Mouse (Mus musculus): ENCODE measurements around the gene Spert. TPM values are rescaled to one million over a fixed set of nuclear protein-coding genes. Genes with fewer than 3 reads are reported as not detected.

Gene Spert
- polyA plus RNA-seq, 1 experiment = 0.05 TPM

GRCm38 (mm10) chr14:75565534-75566140 is 27.3 kb downstream of the Spert start:
- no peaks in the 10 kb centered on the region for H3K36me3 ChIP-seq (ENCODE audit: control insufficient read depth, insufficient read depth, low read length)
- H3K27ac ChIP-seq (ENCODE audit: insufficient read depth, low read length) = no peak overlapping the region
- no peak overlapping the region for H3K4me3 ChIP-seq (ENCODE audit: extremely low read depth, insufficient read depth, insufficient read length)
- TF ChIP-seq CTCF (IDR thresholded peaks at IDR 0.05; ENCODE audit: extremely low read depth, insufficient read depth, insufficient read length, insufficient replicate concordance) = no peak
- no peak for DNase-seq (ENCODE audit: low read depth in 1 of 2, low spot score in 2 of 2)
- H3K4me1 ChIP-seq (ENCODE audit: control insufficient read depth, insufficient read depth, insufficient read length) = no peaks in the 10 kb centered on the region
- no peaks in the 10 kb centered on the region for H3K27me3 ChIP-seq (ENCODE audit: control insufficient read depth, insufficient read depth, low read length)
- 76% methylated on average over 14 of the region's 14 CpGs for WGBS

GRCm38 (mm10) chr14:75561577-75562331 is 31.2 kb downstream of the Spert start:
- no peaks in the 10 kb centered on the region for H3K4me1 ChIP-seq (ENCODE audit: control insufficient read depth, insufficient read depth, insufficient read length)
- H3K36me3 ChIP-seq (ENCODE audit: control insufficient read depth, insufficient read depth, low read length) = no peaks in the 10 kb centered on the region
- no peaks in the 10 kb centered on the region for H3K27me3 ChIP-seq (ENCODE audit: control insufficient read depth, insufficient read depth, low read length)
- no peak for DNase-seq (ENCODE audit: low read depth in 1 of 2, low spot score in 2 of 2)
- no peak overlapping the region for H3K27ac ChIP-seq (ENCODE audit: insufficient read depth, low read length)
- TF ChIP-seq CTCF (IDR thresholded peaks at IDR 0.05; ENCODE audit: extremely low read depth, insufficient read depth, insufficient read length, insufficient replicate concordance) (no peak), POLR2A (IDR thresholded peaks at IDR 0.05; ENCODE audit: low read depth, low read length) (no peak)
- no peak overlapping the region for H3K4me3 ChIP-seq (ENCODE audit: extremely low read depth, insufficient read depth, insufficient read length)
- 54% methylated on average over 9 of the region's 9 CpGs for WGBS

- WGBS = 76% methylated on average over 8 of the region's 8 CpGs
- Histone ChIP-seq H3K27me3 (ENCODE audit: control insufficient read depth, insufficient read depth, low read length) (no peaks in the 10 kb centered on the region), H3K4me3 (ENCODE audit: extremely low read depth, insufficient read depth, insufficient read length) (no peak overlapping the region), H3K36me3 (ENCODE audit: control insufficient read depth, insufficient read depth, low read length) (no peaks in the 10 kb centered on the region), H3K27ac (ENCODE audit: insufficient read depth, low read length) (no peak overlapping the region), H3K4me1 (ENCODE audit: control insufficient read depth, insufficient read depth, insufficient read length) (no peaks in the 10 kb centered on the region)
- DNase-seq (ENCODE audit: low read depth in 1 of 2, low spot score in 2 of 2) = no peak
- TF ChIP-seq POLR2A (IDR thresholded peaks at IDR 0.05; ENCODE audit: low read depth, low read length) (no peak), CTCF (IDR thresholded peaks at IDR 0.05; ENCODE audit: extremely low read depth, insufficient read depth, insufficient read length, insufficient replicate concordance) (no peak)
Measured at GRCm38 (mm10) chr14:75541731-75542130, 51.2 kb downstream of the Spert start.

- Histone ChIP-seq H3K4me3 (ENCODE audit: extremely low read depth, insufficient read depth, insufficient read length) (no peak overlapping the region), H3K27ac (ENCODE audit: insufficient read depth, low read length) (no peak overlapping the region), H3K27me3 (ENCODE audit: control insufficient read depth, insufficient read depth, low read length) (no peaks in the 10 kb centered on the region), H3K4me1 (ENCODE audit: control insufficient read depth, insufficient read depth, insufficient read length) (no peaks in the 10 kb centered on the region), H3K36me3 (ENCODE audit: control insufficient read depth, insufficient read depth, low read length) (no peaks in the 10 kb centered on the region)
- 77% methylated on average over 5 of the region's 5 CpGs for WGBS
- TF ChIP-seq CTCF (IDR thresholded peaks at IDR 0.05; ENCODE audit: extremely low read depth, insufficient read depth, insufficient read length, insufficient replicate concordance) (no peak), POLR2A (IDR thresholded peaks at IDR 0.05; ENCODE audit: low read depth, low read length) (no peak)
- no peak for DNase-seq (ENCODE audit: low read depth in 1 of 2, low spot score in 2 of 2)
Measured at GRCm38 (mm10) chr14:75540996-75541350, 51.9 kb downstream of the Spert start.

GRCm38 (mm10) chr14:75540216-75540995 is 52.5 kb downstream of the Spert start:
- TF ChIP-seq POLR2A (IDR thresholded peaks at IDR 0.05; ENCODE audit: low read depth, low read length) (no peak), CTCF (IDR thresholded peaks at IDR 0.05; ENCODE audit: extremely low read depth, insufficient read depth, insufficient read length, insufficient replicate concordance) (no peak)
- WGBS = 83% methylated on average over 17 of the region's 17 CpGs
- no peak for DNase-seq (ENCODE audit: low read depth in 1 of 2, low spot score in 2 of 2)
- no peak overlapping the region for H3K4me3 ChIP-seq (ENCODE audit: extremely low read depth, insufficient read depth, insufficient read length)
- H3K27ac ChIP-seq (ENCODE audit: insufficient read depth, low read length) = no peak overlapping the region
- no peaks in the 10 kb centered on the region for H3K4me1 ChIP-seq (ENCODE audit: control insufficient read depth, insufficient read depth, insufficient read length)
- no peaks in the 10 kb centered on the region for H3K27me3 ChIP-seq (ENCODE audit: control insufficient read depth, insufficient read depth, low read length)
- no peaks in the 10 kb centered on the region for H3K36me3 ChIP-seq (ENCODE audit: control insufficient read depth, insufficient read depth, low read length)

GRCm38 (mm10) chr14:75539205-75539604 is 53.7 kb downstream of the Spert start:
- Histone ChIP-seq H3K27me3 (ENCODE audit: control insufficient read depth, insufficient read depth, low read length) (no peaks in the 10 kb centered on the region), H3K4me1 (ENCODE audit: control insufficient read depth, insufficient read depth, insufficient read length) (no peaks in the 10 kb centered on the region), H3K36me3 (ENCODE audit: control insufficient read depth, insufficient read depth, low read length) (no peaks in the 10 kb centered on the region), H3K27ac (ENCODE audit: insufficient read depth, low read length) (no peak overlapping the region), H3K4me3 (ENCODE audit: extremely low read depth, insufficient read depth, insufficient read length) (no peak overlapping the region)
- TF ChIP-seq POLR2A (IDR thresholded peaks at IDR 0.05; ENCODE audit: low read depth, low read length) = no peak
- no peak for TF ChIP-seq CTCF (IDR thresholded peaks at IDR 0.05; ENCODE audit: extremely low read depth, insufficient read depth, insufficient read length, insufficient replicate concordance)
- WGBS = 57% methylated on average over 2 of the region's 2 CpGs
- no peak for DNase-seq (ENCODE audit: low read depth in 1 of 2, low spot score in 2 of 2)

Other genes starting within 250 kb of the Spert start
- gene Siah3, start 137.1 kb downstream of the Spert start, polyA plus RNA-seq (2012; rRNA removed) = 0.16 and 0.23 TPM in 2 replicates
- gene Erich6b, start 49.1 kb upstream of the Spert start, polyA plus RNA-seq (2012; rRNA removed) = not detected in 2 replicates
- 5.9 and 6.5 TPM in 2 replicates for gene Cog3, start 161.4 kb upstream of the Spert start, polyA plus RNA-seq (2012; rRNA removed)
- 6.0 and 8.7 TPM in 2 replicates for gene Slc25a30, start 193.9 kb upstream of the Spert start, polyA plus RNA-seq (2012; rRNA removed)

All from spleen, adult 2 months (tissue).